Mouse (Mus musculus): Measurements from ENCODE around the gene Gpx1. TPM values are rescaled to one million over a fixed set of nuclear protein-coding genes. Genes with fewer than 3 reads are reported as not detected.
"Not testable (repeated sequence)": the region's sequence is repeated elsewhere in the genome, so short reads cannot be mapped to it uniquely, and the experiment has no call there.

Gene Gpx1
- 100 to 1,000 TPM; 104 to 106 TPM for total RNA-seq (2021)

- intact Hi-C loops (cut with DNase I), result no loop called here
- peak; percentile 85 to 90 for DNase-seq (ENCODE audit: low spot score in 2 of 2)
These were observed at the start of gene Gpx1 for GRCm38 (mm10) chr9:108338886-108339781. Gene Gpx1, plus strand, starts transcription at chr9:108338903.

- intact Hi-C loops (cut with DNase I), result no loop called here
- no peak for DNase-seq (ENCODE audit: low spot score in 2 of 2)
These were observed 49.4 kb upstream of the Gpx1 start for GRCm38 (mm10) chr9:108289347-108289746.

GRCm38 (mm10) chr9:108290016-108290750 is 48.5 kb upstream of the Gpx1 start, which contains the start of gene Nicn1:
Gene Nicn1, plus strand, starts transcription at chr9:108290429.
- intact Hi-C loops (cut with DNase I), result no loop called here
- DNase-seq (ENCODE audit: low spot score in 2 of 2), result peak; percentile 94 to 99

DNA sequence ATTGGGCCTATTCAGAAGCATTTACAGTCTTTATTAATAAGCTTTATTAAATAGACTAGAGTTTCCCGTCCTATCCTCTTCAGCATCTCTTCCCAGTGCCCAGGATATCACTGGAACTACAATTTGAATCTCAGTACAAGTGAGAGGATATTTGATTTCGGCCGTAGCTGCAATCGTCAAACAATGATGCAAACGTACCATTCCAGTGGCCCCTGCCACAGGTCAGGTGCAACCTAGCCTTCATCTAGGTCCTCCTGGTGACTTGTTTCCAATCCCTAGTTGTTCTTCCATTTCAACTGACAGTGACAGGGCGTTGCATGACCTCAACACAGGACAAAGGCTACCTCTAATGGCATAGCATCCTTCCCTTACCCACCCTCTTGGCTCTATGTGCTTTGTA is 47.9 kb upstream of the Gpx1 start:
- intact Hi-C loops (cut with DNase I), result no loop called here
- DNase-seq (ENCODE audit: low spot score in 2 of 2), result no peak

- peak in 1 of 2 experiments; percentile 39 for DNase-seq (ENCODE audit: low spot score in 2 of 2)
- intact Hi-C loops (cut with DNase I), result no loop called here
These were observed 42.0 kb upstream of the Gpx1 start, which contains the start of gene Amt for GRCm38 (mm10) chr9:108296453-108297355. Gene Amt, plus strand, starts transcription at chr9:108296853.

DNA sequence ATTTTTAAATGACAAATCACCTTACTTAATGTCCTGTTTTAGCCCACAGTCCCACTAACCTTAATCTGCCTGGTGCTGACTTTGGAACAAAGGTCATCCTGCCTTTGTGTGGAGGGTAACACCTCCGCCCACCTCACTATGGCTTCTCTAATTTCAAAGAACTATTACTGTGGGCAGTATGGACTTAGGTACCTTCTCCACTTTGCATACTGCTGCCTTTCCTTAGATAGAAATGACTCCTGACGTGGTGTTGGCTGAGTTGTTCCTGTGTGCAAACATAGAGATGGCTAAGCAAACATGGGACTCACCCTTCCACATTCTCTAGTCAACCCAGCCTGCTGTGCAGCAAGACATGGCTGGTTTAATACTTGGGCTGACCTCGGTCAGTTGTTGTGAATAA is 36.9 kb upstream of the Gpx1 start:
- no peak for DNase-seq (ENCODE audit: low spot score in 2 of 2)
- intact Hi-C loops (cut with DNase I), result no loop called here

DNA sequence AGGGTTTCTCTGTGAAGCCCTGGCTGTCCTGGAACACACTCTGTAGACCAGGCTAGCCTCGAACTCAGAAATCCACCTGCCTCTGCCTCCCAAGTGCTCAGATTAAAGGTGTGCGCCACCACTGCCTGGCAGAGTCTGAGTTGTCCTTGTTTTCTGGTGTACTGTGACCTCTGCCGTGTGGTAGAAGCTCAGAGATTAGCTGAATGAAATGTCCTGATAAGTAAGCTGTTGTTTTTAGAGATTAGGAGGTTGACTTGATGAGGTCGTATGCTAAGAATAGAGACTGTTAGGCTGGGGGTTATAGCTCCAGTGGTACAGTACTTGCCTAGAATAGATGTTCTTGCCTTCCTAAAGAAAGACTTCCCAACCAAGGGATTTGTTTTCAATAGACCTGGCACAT is 34.0 kb upstream of the Gpx1 start:
- DNase-seq (ENCODE audit: low spot score in 2 of 2), result no peak
- intact Hi-C loops (cut with DNase I), result no loop called here

DNA sequence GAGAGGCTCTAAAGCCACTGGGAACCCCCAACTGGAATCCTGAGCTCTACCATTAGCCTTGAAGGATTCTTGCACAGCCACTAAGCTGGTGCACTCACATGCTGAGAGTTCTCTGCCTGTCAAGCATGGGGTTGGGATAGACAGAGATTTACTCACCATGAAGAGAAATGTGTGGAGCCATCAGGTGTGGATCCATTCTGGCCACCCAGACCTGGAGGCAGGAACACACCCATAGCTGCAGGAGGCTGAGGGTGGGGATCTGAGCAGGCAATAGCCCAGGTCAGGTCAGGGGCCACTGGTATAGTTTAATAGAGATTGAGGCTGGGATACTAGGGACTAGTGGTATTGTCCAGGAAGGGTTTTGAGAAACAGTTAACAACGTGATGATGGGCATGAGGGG is 33.5 kb upstream of the Gpx1 start:
- intact Hi-C loops (cut with DNase I), result no loop called here

DNA sequence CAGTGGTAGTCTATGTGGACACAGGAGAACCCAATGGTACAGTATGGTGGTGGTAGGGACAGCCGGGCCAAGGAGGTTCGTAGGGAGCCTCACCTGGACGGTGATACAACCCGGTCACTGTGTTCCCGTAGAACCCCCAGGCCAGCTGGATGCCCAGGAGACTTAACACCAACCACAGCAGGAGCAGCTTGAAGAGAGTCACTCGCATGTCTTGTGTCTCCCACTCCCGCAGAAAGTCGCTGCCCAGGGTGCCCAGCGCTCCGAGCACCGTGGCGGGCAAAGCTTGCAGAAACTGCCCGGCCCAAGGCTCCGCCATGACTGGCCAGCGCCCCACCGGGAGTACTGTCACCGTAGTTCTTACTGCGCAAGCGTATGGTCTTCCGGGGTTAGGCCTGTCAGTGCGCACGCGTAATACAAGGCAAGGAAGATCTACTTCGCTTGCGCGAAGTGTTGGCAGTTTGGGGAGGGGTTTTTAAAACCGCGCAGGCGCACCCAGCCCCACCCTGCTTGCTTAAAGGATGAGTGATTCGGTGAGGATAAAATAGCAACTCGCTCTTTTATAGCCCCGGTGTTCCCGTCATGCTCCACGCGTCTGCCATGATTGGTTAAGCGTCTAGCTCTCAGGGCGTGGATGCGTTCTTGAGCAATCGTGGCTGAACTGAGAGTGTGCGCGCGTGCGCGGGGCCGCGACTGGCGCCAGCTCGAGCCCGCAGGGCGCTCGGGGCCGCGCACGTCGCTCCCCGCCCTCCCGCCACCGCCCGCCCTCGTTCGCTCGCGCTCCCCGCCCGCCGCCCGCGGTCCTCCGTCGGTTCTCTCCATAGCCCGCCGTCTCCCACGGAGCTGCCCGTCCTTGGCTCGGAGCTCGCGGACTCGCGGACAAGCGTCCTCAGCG is 32.8 kb upstream of the Gpx1 start, which contains the start of the genes Rhoa and Tcta:
Rhoa (plus strand) TSS at position 501 of the 892 bp plus-strand sequence.
Tcta (minus strand) TSS at position 532 of the 892 bp plus-strand sequence.
- peak; percentile 99 to 100 for DNase-seq (ENCODE audit: low spot score in 2 of 2)
- intact Hi-C loops (cut with DNase I), result loop anchor here (1.0 kb wide), 1 partner anchor 41 kb away; the partner anchor contains the start of gene Usp4

More for the DNA sequence above, 33.5 kb upstream of the Gpx1 start:
- DNase-seq (ENCODE audit: low spot score in 2 of 2), result no peak

- intact Hi-C loops (cut with DNase I), result loop anchor here (1.0 kb wide), 1 partner anchor 41 kb away; the partner anchor contains the start of gene Usp4
- peak in 1 of 2 experiments; percentile 50 for DNase-seq (ENCODE audit: low spot score in 2 of 2)
These were observed 32.1 kb upstream of the Gpx1 start for GRCm38 (mm10) chr9:108306571-108306980.

GRCm38 (mm10) chr9:108307021-108307807 is 31.5 kb upstream of the Gpx1 start:
- DNase-seq (ENCODE audit: low spot score in 2 of 2), result no peak
- intact Hi-C loops (cut with DNase I), result no loop called here

GRCm38 (mm10) chr9:108308141-108308540 is 30.6 kb upstream of the Gpx1 start:
- intact Hi-C loops (cut with DNase I), result no loop called here
- no peak for DNase-seq (ENCODE audit: low spot score in 2 of 2)

DNA sequence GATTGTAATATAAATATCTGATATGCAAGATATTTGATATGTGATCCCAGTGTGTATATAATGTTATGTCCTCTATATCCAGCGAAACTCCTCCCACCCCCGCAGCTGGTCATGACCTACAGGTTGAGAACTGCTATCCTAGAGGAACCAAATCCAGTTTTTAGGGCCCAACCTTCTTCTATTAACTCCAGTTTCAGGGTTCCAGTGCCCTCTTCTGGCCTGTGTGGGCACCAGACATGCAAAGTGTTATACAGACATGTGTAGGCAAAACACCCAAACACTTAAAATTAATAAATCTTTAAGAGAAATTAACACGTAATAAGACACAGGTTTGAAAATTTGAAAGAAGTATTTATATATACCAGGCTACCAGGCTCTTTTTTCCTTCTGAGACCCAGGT is 21.1 kb upstream of the Gpx1 start:
- no peak for DNase-seq (ENCODE audit: low spot score in 2 of 2)
- intact Hi-C loops (cut with DNase I), result no loop called here

DNA sequence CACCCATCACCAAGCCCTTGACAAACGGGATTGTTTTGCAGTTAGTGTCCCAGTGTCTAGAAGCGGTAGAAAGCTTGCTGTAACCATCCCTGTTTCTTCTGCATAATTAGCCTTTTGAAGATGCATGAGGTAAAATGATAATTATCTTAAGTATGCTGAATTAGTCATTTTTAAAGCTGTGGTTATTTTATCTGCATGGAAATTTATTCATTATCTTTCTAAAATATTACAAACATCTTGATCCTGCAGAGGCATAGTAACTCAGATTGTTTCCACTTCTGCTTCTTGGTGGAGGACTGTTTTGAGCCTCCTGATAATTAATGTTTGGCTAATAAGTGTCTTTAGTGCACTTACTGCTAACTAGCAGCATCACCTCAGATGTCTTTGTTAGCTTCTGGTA is 20.2 kb upstream of the Gpx1 start:
- intact Hi-C loops (cut with DNase I), result no loop called here
- DNase-seq (ENCODE audit: low spot score in 2 of 2), result no peak

- intact Hi-C loops (cut with DNase I); DNase-seq (ENCODE audit: low spot score in 2 of 2): not testable (repeated sequence)
These were observed 16.6 kb upstream of the Gpx1 start for GRCm38 (mm10) chr9:108322054-108322453.

GRCm38 (mm10) chr9:108324784-108325183 is 13.9 kb upstream of the Gpx1 start:
- intact Hi-C loops (cut with DNase I), result no loop called here
- DNase-seq (ENCODE audit: low spot score in 2 of 2), result peak in 1 of 2 experiments; percentile 37

DNA sequence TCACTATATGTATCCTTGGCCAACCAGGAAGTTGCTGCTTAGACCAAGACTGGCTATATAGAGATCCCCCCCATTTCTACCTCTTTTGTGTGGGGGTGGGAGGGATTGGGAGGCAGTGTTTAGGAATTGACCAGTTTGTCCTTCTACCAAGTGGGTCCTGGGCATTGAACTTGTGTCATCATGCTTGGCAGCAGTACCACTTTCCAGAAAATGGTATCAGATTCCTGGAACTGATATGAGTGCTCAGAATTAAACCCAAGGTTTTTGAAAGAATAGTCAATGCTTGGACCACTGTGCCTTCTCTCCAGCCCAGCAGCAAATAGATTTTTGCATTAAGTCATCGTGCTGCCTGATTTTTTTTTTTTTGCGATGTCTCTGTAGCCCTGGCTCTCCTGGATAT is 12.9 kb upstream of the Gpx1 start:
- intact Hi-C loops (cut with DNase I), result no loop called here
- DNase-seq (ENCODE audit: low spot score in 2 of 2), result no peak

Data from left cerebral cortex, postnatal 25 days (tissue).